Mouse (Mus musculus): Measurements from ENCODE around the gene Dcaf12l1. TPM values are rescaled to one million over a fixed set of nuclear protein-coding genes. Genes with fewer than 3 reads are reported as not detected.
"Not testable (repeated sequence)": the region's sequence is repeated elsewhere in the genome, so short reads cannot be mapped to it uniquely, and the experiment has no call there.

Gene Dcaf12l1
- 10 to 100 TPM; 32.6 to 36.5 TPM for total RNA-seq (2021)

- peak; percentile 3 to 69 for DNase-seq (ENCODE audit: extremely low spot score in 1 of 2, low spot score in 2 of 2)
- intact Hi-C loops (cut with DNase I) = no loop called here
These were observed at the start of gene Dcaf12l1 for GRCm38 (mm10) chrX:44789761-44790411. TSS of gene Dcaf12l1 (minus strand) at chrX:44790197.

- intact Hi-C loops (cut with DNase I); DNase-seq (ENCODE audit: extremely low spot score in 1 of 2, low spot score in 2 of 2): not testable (repeated sequence)
These were observed 19.4 kb upstream of the Dcaf12l1 start for GRCm38 (mm10) chrX:44809356-44809755.

- intact Hi-C loops (cut with DNase I) = no loop called here
- peak; percentile 2 to 22 for DNase-seq (ENCODE audit: extremely low spot score in 1 of 2, low spot score in 2 of 2)
These were observed 799 bp downstream of the Dcaf12l1 start for GRCm38 (mm10) chrX:44789036-44789760.
